Mouse (Mus musculus) naive thymus-derived CD4-positive, alpha-beta T cell, adult 2 months (primary cell): ENCODE results near the gene Bex3.

Source experiments
- DNase-seq: peaks from one replicate; pipeline ENCODE4 v3.0.0-alpha.2; 2011; ENCODE audit warnings: low read depth

Bex3 gene

GRCm38 (mm10) chrX:136313792-136314564 is 43.9 kb downstream of the Bex3 start:
- DNase-seq, result no peak

DNA sequence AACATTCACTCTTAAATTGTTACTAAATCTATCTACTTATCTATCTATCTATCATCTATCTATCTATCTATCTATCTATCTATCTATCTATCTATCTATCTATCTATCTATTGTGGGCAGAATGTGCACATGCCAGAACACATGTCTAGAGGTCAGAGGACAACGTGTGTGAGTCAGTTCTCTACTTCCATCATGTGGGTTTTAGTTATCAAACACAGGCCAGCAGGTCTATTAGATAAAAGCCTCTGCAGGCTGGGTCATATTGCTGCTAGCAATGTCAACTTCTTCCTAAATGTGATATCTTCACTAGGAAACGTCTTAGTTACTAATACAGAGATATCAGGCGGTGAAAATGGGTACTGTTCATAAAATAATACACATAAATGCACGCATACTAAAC is 49.9 kb downstream of the Bex3 start:
- no peak for DNase-seq
